Mouse (Mus musculus) bone marrow macrophage, adult 2 months (primary cell): Measurements from ENCODE around the gene Cisd2.

Experiments
- CTCF ChIP-seq: IDR thresholded peaks from 2 replicates; pipeline ENCODE4 v1.5.1; 2012; ENCODE audit warnings: low read depth, mild to moderate bottlenecking, low read length, moderate library complexity
- POLR2A ChIP-seq: IDR thresholded peaks from 2 replicates; pipeline ENCODE4 v1.6.1; 2012; ENCODE audit warnings: mild to moderate bottlenecking, low read depth, low read length, borderline replicate concordance

- TF ChIP-seq CTCF (no peak), POLR2A (no peak)
Observed at GRCm38 (mm10) chr3:135403211-135403610, 20.5 kb downstream of the Cisd2 start.
